Mouse (Mus musculus) frontal cortex, postnatal 25 days (tissue): ENCODE results near the gene Mindy2.

Experiments
- DNase-seq, 2 experiments: peaks; one replicate each; pipeline ENCODE4 v3.0.0; 2022; ENCODE audit warnings: low spot score in 2 of 2

Gene Mindy2

GRCm38 (mm10) chr9:70668048-70668447, 11.1 kb upstream of the Mindy2 start:
- no peak for DNase-seq

GRCm38 (mm10) chr9:70666811-70667210, 9.8 kb upstream of the Mindy2 start:
- no peak for DNase-seq

DNA sequence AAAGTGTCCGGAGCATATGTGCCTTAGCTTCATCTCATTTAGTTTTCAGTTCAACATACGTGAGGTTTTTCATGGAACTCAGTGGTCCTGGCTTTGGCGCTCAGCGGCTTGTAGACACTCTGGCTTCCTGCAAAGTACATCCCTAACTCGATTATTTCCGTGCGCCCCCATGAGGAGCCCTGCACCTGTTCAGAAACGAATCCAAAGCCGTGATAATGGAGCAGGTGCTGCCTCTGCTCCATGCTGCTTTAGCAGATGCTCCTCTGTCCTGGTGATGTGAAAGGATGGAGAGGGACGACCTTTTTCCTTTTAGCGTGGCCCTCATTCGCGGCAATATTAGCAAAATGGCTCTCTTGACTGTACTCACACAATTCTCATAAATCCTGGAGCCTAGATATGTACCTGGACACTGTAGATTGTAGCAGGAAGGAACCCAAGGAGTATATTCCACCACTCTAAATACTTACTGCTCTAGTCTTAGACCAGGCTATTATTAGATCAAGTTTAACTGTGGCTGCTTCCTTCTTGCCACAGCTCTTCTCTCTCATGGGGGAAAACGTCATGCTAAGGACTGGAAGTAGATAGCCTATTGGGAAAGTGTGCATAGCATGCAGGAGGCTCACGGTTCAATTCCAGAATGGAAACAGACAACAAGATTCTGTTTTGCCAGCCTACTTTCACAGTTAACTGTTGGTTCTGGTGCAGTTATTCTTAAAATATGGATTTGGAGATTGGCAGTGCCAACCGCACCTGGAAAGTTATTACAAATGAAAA, 8.6 kb upstream of the Mindy2 start:
- DNase-seq = no peak

GRCm38 (mm10) chr9:70664847-70665246, 7.9 kb upstream of the Mindy2 start:
- DNase-seq = no peak

- no peak for DNase-seq
Measured at GRCm38 (mm10) chr9:70658266-70658665, 1.3 kb upstream of the Mindy2 start.

DNA sequence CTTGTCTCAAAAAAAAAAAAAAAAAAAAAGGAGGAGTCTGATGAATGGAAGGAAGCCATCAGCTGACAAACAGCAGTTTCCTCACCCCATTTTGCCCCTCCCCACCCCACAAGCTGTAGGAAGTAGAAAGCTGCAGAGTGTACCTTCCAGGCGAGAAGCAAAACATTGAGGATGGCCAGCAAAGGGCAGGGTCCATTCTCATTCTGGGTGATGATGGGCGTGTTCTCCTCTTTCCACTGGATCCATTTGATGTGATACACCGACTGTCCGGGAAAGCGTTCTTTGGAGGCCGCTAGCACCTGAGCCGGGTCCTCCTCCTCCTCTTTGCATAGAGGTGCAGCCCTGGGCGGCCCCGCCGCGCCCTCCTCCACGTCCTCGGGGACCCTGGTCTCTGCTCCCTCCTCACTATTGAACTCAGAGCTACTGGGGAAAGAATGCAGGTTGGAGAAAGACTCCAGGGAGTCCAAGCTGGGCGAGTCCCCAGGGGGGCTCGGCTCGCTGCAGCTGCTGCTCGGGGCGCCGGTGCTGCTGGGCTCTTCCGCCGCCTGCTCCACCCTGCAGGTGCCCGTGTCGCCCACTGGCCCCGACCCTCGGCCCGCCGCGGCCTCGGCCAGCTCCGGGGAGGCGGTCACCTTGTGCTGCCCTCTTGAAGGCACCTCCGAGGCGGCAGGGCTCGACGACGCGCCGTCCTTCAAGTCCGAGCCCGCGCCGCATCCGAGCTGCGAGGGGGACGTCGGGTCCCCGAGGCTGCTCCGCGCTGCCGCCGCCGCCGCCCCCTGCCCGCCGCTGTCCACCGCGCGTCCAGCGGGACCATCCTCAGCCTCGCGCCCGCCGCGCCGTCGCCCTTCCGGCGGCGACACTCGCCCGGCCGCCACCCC, 605 bp downstream of the Mindy2 start, which contains the start of gene Gm10642:
Gene Gm10642 (plus strand): TSS at position 122 of the 878 bp plus-strand sequence.
- peak; percentile 38 to 49 for DNase-seq

- no peak for DNase-seq
Measured at GRCm38 (mm10) chr9:70655764-70656129, 1.2 kb downstream of the Mindy2 start.

GRCm38 (mm10) chr9:70654496-70654895, 2.5 kb downstream of the Mindy2 start:
- no peak for DNase-seq

DNA sequence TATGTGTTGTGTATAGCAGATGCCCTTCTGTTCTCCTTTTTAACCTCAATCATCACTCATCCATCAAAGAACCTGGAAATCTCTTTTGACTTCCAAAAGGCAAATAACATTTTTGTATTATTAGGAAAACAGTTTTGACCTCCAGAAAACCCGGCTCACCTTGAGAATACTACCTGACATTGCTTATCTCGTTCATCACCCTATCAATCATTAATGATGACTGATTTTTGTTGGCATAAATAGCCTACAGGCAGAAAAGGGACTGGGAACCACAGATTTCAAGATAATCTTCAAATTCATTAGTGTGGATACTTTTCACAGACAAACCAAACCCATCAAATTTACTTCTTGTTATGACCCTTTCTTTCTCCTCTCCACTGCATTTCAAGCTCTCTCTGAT, 3.1 kb downstream of the Mindy2 start:
- no peak for DNase-seq

DNA sequence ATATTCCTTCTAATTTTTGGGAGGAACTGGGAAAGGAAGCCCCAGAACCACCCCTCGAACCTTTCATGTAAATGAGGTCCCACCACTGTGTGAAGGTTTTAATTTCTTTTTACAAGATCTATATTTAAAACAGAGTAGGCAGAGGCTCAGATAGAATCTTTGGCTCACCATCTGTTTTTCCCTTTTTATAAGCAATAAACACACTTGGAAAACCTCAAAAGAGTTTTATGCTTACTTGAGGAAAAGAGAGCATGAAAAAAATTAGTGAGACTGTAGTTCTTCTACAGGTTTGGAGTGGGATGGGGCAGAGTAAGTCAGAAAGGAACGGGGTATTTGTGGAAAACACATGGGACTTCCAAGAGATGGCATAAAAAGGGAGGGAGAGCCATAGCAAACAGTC, 4.8 kb downstream of the Mindy2 start:
- DNase-seq = no peak

DNA sequence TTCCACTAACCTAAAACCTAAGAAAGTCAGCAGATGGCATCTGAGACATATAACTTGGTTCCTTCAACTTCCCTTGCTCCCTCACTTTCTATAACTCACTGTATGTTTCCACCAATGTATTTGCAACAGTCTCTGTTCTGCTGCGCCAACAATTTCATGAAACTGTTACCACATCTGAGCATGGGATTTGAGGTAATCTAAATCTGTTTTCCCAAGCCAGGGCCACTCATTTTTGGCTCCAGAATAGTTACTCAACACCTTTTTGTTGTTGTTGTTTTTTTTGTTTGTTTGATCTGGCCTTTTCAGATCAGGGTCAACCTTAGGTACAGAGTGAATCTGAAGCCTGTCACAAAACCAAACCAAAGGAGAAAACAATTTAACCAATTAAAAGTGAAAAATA, 6.0 kb downstream of the Mindy2 start:
- no peak for DNase-seq

DNA sequence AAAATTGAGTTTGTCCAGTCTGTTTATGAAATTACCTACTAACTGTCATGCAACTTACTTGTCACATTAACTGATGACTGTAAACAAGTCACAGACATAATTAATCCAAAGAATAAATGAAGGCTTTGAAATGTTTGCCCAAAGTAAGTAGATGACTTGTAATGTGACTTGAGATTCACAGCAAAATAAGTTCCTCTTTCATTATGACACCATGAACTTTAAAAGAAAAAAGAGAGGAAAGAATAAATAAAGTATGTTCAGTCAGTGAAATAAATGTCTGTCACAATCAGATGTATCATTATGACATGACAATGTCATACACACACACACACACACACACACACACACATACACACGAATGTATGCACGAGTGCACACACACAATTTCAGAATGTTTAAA, 6.7 kb downstream of the Mindy2 start:
- no peak for DNase-seq

DNA sequence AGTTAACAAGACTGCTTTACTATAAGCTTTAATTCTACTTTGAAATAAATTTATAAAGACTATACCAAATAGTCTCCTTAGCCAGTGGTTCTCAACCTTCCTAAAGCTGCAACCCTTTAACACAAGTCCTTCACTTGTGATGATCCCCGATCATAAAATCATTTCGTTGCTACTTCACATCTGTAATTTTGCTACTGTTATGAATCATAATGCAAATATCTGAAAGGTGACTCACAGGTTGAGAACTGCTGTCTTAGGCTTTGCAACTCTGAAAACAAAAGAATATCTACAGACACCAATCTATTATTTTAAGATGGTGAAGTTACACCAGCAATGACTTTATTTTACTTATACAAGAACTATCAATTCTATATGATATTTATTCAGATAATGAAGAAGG, 20.2 kb downstream of the Mindy2 start:
- no peak for DNase-seq

GRCm38 (mm10) chr9:70631665-70632064, 25.3 kb downstream of the Mindy2 start:
- DNase-seq = no peak

DNA sequence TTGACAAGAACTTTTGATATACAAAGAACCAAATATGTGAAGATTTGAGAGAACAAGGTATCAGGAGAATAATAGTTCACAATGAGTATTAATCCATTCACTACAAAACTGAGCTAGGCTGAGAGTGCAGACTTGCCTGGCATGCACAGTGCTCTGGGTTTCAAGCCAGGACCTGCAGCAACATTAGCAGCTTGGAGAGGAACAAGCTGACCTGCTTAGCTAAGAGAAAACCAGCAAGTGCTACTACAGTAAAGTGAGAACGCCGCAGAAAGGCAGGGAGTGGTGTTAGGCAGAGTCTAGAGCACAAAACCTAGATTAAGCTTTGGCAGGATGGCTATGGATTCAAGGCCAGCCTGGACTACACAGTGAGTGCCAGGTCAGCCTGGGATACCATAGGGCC, 27.3 kb downstream of the Mindy2 start:
- no peak for DNase-seq

DNA sequence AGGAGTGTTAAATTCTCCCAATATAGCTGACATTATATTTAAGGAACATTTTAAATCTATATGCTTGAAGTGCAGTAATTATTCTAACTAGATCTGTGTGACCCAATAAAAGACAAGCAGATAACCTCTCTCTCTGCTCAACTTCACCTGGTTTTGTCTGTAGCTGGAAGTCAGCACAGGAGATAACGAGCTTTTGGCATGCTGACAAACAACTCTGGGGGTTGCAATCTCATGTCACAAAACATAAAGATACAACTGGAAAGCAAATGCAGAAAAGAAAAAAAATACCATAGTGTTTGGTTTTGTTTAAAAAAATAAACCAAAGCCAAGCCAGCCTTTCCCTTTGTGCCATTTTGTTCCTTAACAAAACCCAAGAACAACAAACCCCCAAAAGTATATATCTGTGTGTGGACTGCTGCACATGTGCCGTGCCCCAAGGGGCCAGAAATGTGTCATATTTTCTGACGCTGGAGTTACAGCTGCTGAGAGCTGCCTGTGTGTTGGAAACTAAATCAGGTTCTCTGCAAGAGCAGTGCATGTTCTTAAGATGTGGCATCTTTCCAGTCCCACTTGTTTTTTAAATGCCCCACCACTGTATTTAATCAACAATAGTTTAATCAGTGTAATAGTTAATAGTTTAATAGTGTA, 45.8 kb downstream of the Mindy2 start:
- no peak for DNase-seq

- DNase-seq = no peak
Measured at GRCm38 (mm10) chr9:70602186-70602845, 54.7 kb downstream of the Mindy2 start.

DNA sequence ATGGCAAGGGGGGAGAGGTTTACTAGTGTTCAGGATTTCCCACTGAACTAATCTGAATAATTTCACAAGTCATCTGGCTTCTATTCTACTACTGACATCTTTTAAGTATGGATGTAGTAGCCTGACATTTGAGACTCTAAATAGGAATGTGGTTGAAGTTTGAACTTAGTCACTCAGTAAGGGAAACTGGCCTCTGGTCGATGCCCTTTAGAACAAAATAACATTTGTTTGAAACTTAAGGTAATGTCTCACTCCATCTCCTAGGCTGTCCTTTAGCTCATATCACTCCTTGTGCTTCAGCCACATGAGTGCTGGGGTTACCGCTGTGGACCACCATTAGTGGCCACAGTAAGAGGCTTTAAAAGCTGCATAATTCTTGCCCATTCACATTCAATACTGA, 58.7 kb downstream of the Mindy2 start:
- no peak for DNase-seq

DNA sequence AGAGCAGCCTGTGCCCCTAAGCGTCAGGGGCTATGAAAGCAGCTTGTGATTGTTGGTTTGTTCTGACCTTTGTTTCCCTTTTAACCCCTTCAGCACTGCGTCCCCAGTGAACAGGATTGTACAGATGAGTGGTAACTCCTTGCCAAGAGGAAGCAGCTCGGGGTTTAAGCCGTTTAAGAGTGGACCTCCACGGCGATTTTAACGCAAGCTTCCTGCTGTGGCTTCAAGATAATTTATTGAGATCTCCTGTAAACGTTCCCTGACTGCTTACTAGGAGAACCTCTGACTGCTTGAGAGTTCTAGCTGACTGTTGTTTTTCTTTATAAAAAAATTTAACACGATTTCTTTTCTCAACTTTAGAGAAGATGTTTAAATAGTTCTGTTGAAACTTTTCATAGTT, 65.5 kb downstream of the Mindy2 start:
- DNase-seq = no peak

DNA sequence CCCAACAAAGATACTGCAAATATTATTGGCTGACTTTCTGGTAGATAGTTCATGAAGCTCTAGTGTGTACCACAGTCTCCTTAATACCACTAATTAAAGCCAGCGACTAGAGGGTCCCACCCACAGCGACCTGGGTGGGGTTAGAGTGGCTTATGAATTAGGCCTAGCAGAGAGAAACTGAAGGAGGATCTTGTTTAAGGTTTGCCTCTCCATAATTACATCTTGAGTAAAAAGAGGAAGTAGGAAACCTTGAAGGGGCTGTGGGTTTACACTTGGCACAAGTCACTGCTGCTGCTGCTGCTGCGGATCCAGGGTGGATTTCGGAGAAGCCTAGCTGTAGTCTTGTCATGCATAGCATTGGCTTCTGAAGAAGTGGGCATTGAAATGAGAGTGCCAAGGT, 66.2 kb downstream of the Mindy2 start:
- no peak for DNase-seq

GRCm38 (mm10) chr9:70587171-70587570, 69.8 kb downstream of the Mindy2 start:
- no peak for DNase-seq

DNA sequence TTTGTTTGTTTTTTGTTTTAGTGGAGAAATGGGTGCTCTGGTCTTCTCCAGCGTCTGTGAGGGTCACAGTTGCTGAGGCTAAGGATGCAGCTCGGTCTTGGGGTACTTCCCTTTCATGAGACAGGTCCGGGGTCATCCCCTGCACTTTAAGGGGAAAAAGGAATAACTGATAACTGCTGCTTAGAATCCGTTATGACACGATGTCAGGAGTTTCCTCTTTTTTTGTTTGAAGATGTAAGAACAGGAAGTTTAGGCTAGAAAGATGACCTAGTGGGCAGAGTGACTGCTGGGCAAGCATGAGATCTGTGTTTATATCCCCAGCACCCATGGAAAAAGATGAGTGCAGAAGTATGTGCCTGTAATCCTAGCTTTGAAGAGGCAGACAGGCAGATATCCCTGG, 71.8 kb downstream of the Mindy2 start:
- no peak for DNase-seq
